Comparison of ENCODE assay signal across 8 mouse cellular contexts in the genomic region with DNA sequence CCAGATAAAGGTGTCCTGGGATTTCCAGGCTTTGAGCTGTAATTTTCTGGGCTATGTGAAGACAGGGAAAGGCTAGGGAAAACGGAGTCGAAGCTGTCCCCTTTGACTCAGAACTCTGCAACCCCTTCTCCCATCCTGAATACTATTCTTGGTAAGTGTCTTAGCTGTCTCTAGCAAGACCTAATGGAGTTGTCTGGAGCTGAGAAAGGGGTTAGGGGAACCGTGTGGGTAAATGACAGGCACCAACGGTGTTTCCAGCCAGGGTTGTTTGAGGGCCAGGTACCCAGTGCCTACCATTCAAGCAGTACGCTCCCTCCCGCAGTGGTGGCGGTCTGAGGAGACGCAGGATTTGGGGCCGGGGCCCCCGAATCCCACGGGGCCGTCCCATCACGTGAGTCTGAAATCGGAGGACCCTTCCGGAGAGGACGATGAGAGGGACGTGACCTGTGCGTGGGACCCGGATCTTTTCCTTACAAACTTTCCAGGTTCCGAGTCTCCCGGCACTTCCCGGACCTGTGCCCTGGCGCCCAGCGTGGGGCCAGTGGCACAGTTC. TPM values are rescaled to one million over a fixed set of nuclear protein-coding genes. Genes with fewer than 3 reads are reported as not detected.
A peak's percentile ranks its signal among the peaks of the same experiment; 100 is the strongest.
DNase-seq lines count a peak whose midpoint lies in the region; ATAC-seq and TF ChIP-seq lines count a peak whose summit lies in the region.

No protein-coding gene starts in this region.

- peak overlapping the region; percentile 96 for H3K4me2 ChIP-seq in liver, embryonic 12.5 days

- DNase-seq in embryo, embryonic 10 days (ENCODE audit: low spot score), result peak; percentile 18
- no peak for DNase-seq in embryo, embryonic 9.5 days (ENCODE audit: extremely low spot score)
- DNase-seq in thymus, adult 2 months, result no peak
- DNase-seq in thymus, postnatal 14 days, result no peak
- DNase-seq in adrenal gland, postnatal 36 days, result no peak
- no peak for DNase-seq in retina, embryonic 14.5 days (ENCODE audit: low spot score)
- DNase-seq in ovary, postnatal 10 days (ENCODE audit: low spot score), result no peak

- H3K27ac ChIP-seq in thymus, adult 2 months (ENCODE audit: control insufficient read depth, insufficient read depth, low read length), result no peak overlapping the region
- H3K27ac ChIP-seq in liver, embryonic 12.5 days, result peak overlapping the region; percentile 99

- H3K27me3 ChIP-seq in thymus, adult 2 months (ENCODE audit: control insufficient read depth, insufficient read depth, low read length), result no peaks in the 10 kb centered on the region
- H3K27me3 ChIP-seq in liver, embryonic 12.5 days (replicated peaks), result no peaks in the 10 kb centered on the region

- peak; percentile 8; the same call in 1 of the 2 replicates for TF ChIP-seq POLR2A in thymus, adult 2 months (IDR thresholded peaks at IDR 0.05; ENCODE audit: control insufficient read depth, extremely low read depth, insufficient read depth, low read length, poor library complexity)

- H3K36me3 ChIP-seq in thymus, adult 2 months (ENCODE audit: control insufficient read depth, insufficient read depth, low read length), result no peaks in the 10 kb centered on the region
- H3K36me3 ChIP-seq in liver, embryonic 12.5 days, result peaks cover 44% of the 10 kb centered on the region

- no peaks in the 10 kb centered on the region for H3K9me3 ChIP-seq in liver, embryonic 12.5 days (replicated peaks)

- H3K9ac ChIP-seq in liver, embryonic 12.5 days, result peak overlapping the region; percentile 100

- WGBS in thymus, adult 2 months, result 9% methylated on average over 24 of the region's 24 CpGs
- WGBS in liver, embryonic 12.5 days (ENCODE audit: insufficient replicate concordance), result 3% methylated on average over 24 of the region's 24 CpGs

- H3K4me3 ChIP-seq in thymus, adult 2 months (ENCODE audit: control insufficient read depth, insufficient read depth, low read length), result peak overlapping the region; percentile 57
- peak overlapping the region; percentile 97 for H3K4me3 ChIP-seq in liver, embryonic 12.5 days

- no peak for ATAC-seq in liver, embryonic 12.5 days

- H3K4me1 ChIP-seq in thymus, adult 2 months (replicated peaks; ENCODE audit: control insufficient read depth, insufficient read depth, low read length), result peaks cover 15% of the 10 kb centered on the region
- H3K4me1 ChIP-seq in liver, embryonic 12.5 days, result peaks cover 76% of the 10 kb centered on the region

- no peak for TF ChIP-seq CTCF in thymus, adult 2 months (IDR thresholded peaks at IDR 0.05; ENCODE audit: borderline replicate concordance, control insufficient read depth, extremely low read depth, insufficient read depth, low read length, poor library complexity)

RNA-seq across cellular contexts. Expression of a gene that starts 0.7 kb away (rescaled TPM):
- polyA plus RNA-seq in thymus, adult 2 months (2012; rRNA removed), result 0.13 and 0.23 TPM in 2 replicates
- 517 and 552 TPM in 2 replicates for polyA plus RNA-seq in liver, embryonic 12.5 days (2016; fragmentation: Nextera tagmentation; extraction: Ambion mirVana)
- total RNA-seq in adrenal gland, postnatal 36 days (2021), result under 1 TPM in 1 of 2 experiments, not detected in 1; 0.20 TPM

RNA-seq across cellular contexts. Expression of a gene that starts 5.9 kb away (rescaled TPM):
- polyA plus RNA-seq in thymus, adult 2 months (2012; rRNA removed), result 16.4 and 23.8 TPM in 2 replicates
- 10.8 and 11.4 TPM in 2 replicates for polyA plus RNA-seq in liver, embryonic 12.5 days (2016; fragmentation: Nextera tagmentation; extraction: Ambion mirVana)
- 10 to 100 TPM in 1 of 2 experiments, 1 to 10 TPM in 1; 9.5 to 10.3 TPM for total RNA-seq in adrenal gland, postnatal 36 days (2021)

RNA-seq across cellular contexts. Expression of a gene that starts 8.7 kb away (rescaled TPM):
- polyA plus RNA-seq in thymus, adult 2 months (2012; rRNA removed), result 78.7 and 85.2 TPM in 2 replicates
- polyA plus RNA-seq in liver, embryonic 12.5 days (2016; fragmentation: Nextera tagmentation; extraction: Ambion mirVana), result 41.1 and 44.3 TPM in 2 replicates
- 10 to 100 TPM; 41.9 to 53.8 TPM for total RNA-seq in adrenal gland, postnatal 36 days (2021)

RNA-seq across cellular contexts. Expression of a gene that starts 30.5 kb away (rescaled TPM):
- polyA plus RNA-seq in thymus, adult 2 months (2012; rRNA removed), result 9.4 and 11.6 TPM in 2 replicates
- polyA plus RNA-seq in liver, embryonic 12.5 days (2016; fragmentation: Nextera tagmentation; extraction: Ambion mirVana), result 110 TPM in 2 replicates
- 10 to 100 TPM in 1 of 2 experiments, 1 to 10 TPM in 1; 8.7 to 11.5 TPM for total RNA-seq in adrenal gland, postnatal 36 days (2021)

RNA-seq across cellular contexts. Expression of a gene that starts 34.7 kb away (rescaled TPM):
- polyA plus RNA-seq in thymus, adult 2 months (2012; rRNA removed), result 0.35 and 0.36 TPM in 2 replicates
- 0.18 TPM in 2 replicates for polyA plus RNA-seq in liver, embryonic 12.5 days (2016; fragmentation: Nextera tagmentation; extraction: Ambion mirVana)
- 1 to 10 TPM; 1.0 to 1.3 TPM for total RNA-seq in adrenal gland, postnatal 36 days (2021)

Comparison
In these comparisons a context has a peak if more than half of its experiments do, and no peak if none do; other contexts are left out.
1. RNA of a gene that starts 0.7 kb away (polyA plus RNA-seq): 517 to 552 TPM in liver, embryonic 12.5 days; 0.13 to 0.23 TPM in thymus, adult 2 months; every median in the first group is over 100 times any median in the second.